Mouse (Mus musculus): ENCODE measurements at regions not wholly inside any gene's neighbourhood (a gene's known extent, or its start where the extent isn't known, plus 50 kb on each side); places are given as distances from the start of the nearest gene placed in this dataset.

- ATAC-seq (replicated peaks; ENCODE audit: low FRiP score, low TSS enrichment, poor library complexity, severe bottlenecking), result no peak
These were observed 327.8 kb upstream of the Runx1 start for GRCm38 (mm10) chr16:93153545-93154329.

GRCm38 (mm10) chr16:93152765-93153489 is 327.0 kb upstream of the Runx1 start:
- ATAC-seq (replicated peaks; ENCODE audit: low FRiP score, low TSS enrichment, poor library complexity, severe bottlenecking), result peak; percentile 49

- no peak for ATAC-seq (replicated peaks; ENCODE audit: low FRiP score, low TSS enrichment, poor library complexity, severe bottlenecking)
These were observed 326.1 kb upstream of the Runx1 start for GRCm38 (mm10) chr16:93152057-93152456.

- no peak for ATAC-seq (replicated peaks; ENCODE audit: low FRiP score, low TSS enrichment, poor library complexity, severe bottlenecking)
These were observed 325.7 kb upstream of the Runx1 start for GRCm38 (mm10) chr16:93151652-93152051.

GRCm38 (mm10) chr16:93150451-93150850 is 324.5 kb upstream of the Runx1 start:
- ATAC-seq (replicated peaks; ENCODE audit: low FRiP score, low TSS enrichment, poor library complexity, severe bottlenecking), result no peak

GRCm38 (mm10) chr16:93147525-93148222 is 321.7 kb upstream of the Runx1 start:
- ATAC-seq (replicated peaks; ENCODE audit: low FRiP score, low TSS enrichment, poor library complexity, severe bottlenecking), result peak; percentile 95

GRCm38 (mm10) chr16:93146812-93147211 is 320.9 kb upstream of the Runx1 start:
- no peak for ATAC-seq (replicated peaks; ENCODE audit: low FRiP score, low TSS enrichment, poor library complexity, severe bottlenecking)

GRCm38 (mm10) chr16:93145617-93146016 is 319.7 kb upstream of the Runx1 start:
- ATAC-seq (replicated peaks; ENCODE audit: low FRiP score, low TSS enrichment, poor library complexity, severe bottlenecking), result no peak

GRCm38 (mm10) chr16:93144033-93144432 is 318.1 kb upstream of the Runx1 start:
- ATAC-seq (replicated peaks; ENCODE audit: low FRiP score, low TSS enrichment, poor library complexity, severe bottlenecking), result no peak

GRCm38 (mm10) chr16:93143164-93143563 is 317.2 kb upstream of the Runx1 start:
- no peak for ATAC-seq (replicated peaks; ENCODE audit: low FRiP score, low TSS enrichment, poor library complexity, severe bottlenecking)

- ATAC-seq (replicated peaks; ENCODE audit: low FRiP score, low TSS enrichment, poor library complexity, severe bottlenecking), result no peak
These were observed 316.0 kb upstream of the Runx1 start for GRCm38 (mm10) chr16:93141967-93142366.

GRCm38 (mm10) chr16:93140535-93141110 is 314.7 kb upstream of the Runx1 start:
- 0 out of 2 replicates have a peak, but pooled peaks have one; percentile 22 for ATAC-seq (replicated peaks; ENCODE audit: low FRiP score, low TSS enrichment, poor library complexity, severe bottlenecking)

GRCm38 (mm10) chr16:93137249-93137648 is 311.3 kb upstream of the Runx1 start:
- ATAC-seq (replicated peaks; ENCODE audit: low FRiP score, low TSS enrichment, poor library complexity, severe bottlenecking), result peak; percentile 4; the same call in 1 of the 2 replicates

- peak; percentile 60 for ATAC-seq (replicated peaks; ENCODE audit: low FRiP score, low TSS enrichment, poor library complexity, severe bottlenecking)
These were observed 305.5 kb upstream of the Runx1 start for GRCm38 (mm10) chr16:93131404-93131803.

- ATAC-seq (replicated peaks; ENCODE audit: low FRiP score, low TSS enrichment, poor library complexity, severe bottlenecking), result no peak
These were observed 304.7 kb upstream of the Runx1 start for GRCm38 (mm10) chr16:93130622-93131021.

- ATAC-seq (replicated peaks; ENCODE audit: low FRiP score, low TSS enrichment, poor library complexity, severe bottlenecking), result no peak
These were observed 297.8 kb upstream of the Runx1 start for GRCm38 (mm10) chr16:93123707-93124106.

- ATAC-seq (replicated peaks; ENCODE audit: low FRiP score, low TSS enrichment, poor library complexity, severe bottlenecking), result no peak
These were observed 290.4 kb upstream of the Runx1 start for GRCm38 (mm10) chr16:93116111-93116969.

GRCm38 (mm10) chr16:93110912-93111311 is 285.0 kb upstream of the Runx1 start:
- ATAC-seq (replicated peaks; ENCODE audit: low FRiP score, low TSS enrichment, poor library complexity, severe bottlenecking), result no peak

GRCm38 (mm10) chr16:93110451-93110850 is 284.5 kb upstream of the Runx1 start:
- ATAC-seq (replicated peaks; ENCODE audit: low FRiP score, low TSS enrichment, poor library complexity, severe bottlenecking), result no peak
